Mouse (Mus musculus): Measurements from ENCODE around the gene Gm39653. TPM values are rescaled to one million over a fixed set of nuclear protein-coding genes. Genes with fewer than 3 reads are reported as not detected.

The Gm39653 gene
- polyA plus RNA-seq, 1 experiment from 2014 or later: not detected

DNA sequence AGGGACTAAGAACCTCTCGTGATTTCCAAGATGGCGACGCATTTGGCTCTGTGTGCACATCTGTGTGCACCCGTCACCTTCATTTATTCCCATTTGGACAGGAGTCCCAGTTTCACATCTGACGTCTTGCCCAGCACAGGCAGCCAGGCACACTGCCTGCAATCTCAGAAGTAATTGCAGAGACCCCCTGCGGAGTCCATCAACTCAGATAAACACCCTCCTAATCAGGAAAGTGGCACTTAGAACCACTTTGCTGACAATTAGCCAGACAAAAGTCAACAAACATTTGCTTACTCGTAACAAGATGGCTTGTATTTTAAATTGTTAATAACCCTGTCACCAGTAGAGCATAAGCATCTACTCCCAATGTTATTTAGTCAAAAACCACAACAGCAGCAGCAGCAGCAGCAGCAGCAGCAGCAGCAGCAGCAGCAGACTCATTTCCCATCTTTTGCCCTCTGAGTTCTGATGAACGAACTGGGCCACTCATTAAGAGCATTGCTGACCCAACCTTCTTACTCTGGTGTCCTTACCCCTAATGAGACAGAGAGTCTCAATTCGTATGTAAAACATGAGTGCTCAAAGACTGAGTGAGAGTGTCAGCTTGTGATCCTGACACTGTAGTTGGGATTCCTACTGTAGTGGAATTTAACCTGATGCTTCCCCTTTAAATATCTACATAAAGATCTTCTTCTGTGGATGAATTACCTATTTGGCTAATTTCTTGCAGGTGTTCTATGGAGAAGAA is 51.6 kb downstream of the Gm39653 start:
- WGBS: 40% methylated on average over 9 of the region's 9 CpGs
- H3K4me1 ChIP-seq (replicated peaks; ENCODE audit: control insufficient read depth, insufficient read depth, low read length): no peaks in the 10 kb centered on the region
- no peak overlapping the region for H3K4me3 ChIP-seq (ENCODE audit: low read length)
- no peak overlapping the region for H3K9ac ChIP-seq (ENCODE audit: low read length)
- no peak overlapping the region for H3K27ac ChIP-seq (ENCODE audit: low read length)
- no peaks in the 10 kb centered on the region for H3K9me3 ChIP-seq (ENCODE audit: control insufficient read depth, low read length)
- no peak overlapping the region for H3K4me2 ChIP-seq (ENCODE audit: low read depth, low read length)
- H3K27me3 ChIP-seq (ENCODE audit: control insufficient read depth, insufficient read depth, low read depth, low read length): no peaks in the 10 kb centered on the region; the same call in 1 of the 2 replicates
- H3K36me3 ChIP-seq (ENCODE audit: control insufficient read depth, insufficient read depth, low read length): no peaks in the 10 kb centered on the region
- ATAC-seq (ENCODE audit: low read depth): no peak

DNA sequence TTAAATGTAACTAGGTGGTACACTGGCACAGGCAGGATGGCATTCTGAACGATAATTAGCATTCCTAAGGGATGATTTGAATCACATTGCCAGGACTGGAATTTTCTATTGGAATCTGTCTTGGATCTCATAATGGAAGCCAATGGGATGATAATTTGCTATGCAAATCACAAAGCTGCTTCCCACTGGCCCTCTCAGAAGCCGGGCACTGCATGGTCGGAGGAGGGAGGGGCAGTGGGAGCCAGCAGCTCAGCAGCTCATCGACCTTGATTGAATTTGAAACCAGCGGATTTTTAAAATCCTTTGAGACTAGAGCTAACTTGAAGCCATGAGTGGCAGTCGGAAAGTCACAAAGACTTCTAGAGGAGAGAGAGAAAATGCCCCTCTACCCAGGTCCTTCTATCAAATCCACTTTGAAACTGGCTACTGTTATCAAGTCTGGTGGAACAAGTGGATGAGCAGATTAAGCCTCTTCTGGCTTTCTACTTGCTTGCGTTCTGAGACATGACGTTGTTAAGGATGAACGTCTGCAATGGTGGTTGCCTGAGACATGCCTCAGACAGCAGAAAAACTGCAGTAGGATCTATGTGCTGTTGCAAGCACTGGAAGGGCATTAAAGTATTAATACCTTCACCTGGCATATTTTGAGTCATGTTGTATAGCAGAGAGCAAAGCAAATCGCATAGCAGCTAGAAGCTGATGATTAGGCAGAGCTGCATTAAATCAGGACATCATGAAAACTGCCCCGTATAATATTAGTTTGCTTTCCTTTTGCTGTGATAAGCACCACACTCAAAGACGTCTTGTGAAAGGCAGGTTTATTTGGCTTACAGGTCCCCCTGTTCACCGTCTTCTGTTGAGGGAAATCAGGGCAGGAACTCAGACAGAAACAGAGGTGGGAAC is 52.4 kb downstream of the Gm39653 start:
- WGBS: 27% methylated on average over 13 of the region's 13 CpGs
- Histone ChIP-seq H3K27me3 (ENCODE audit: control insufficient read depth, insufficient read depth, low read depth, low read length) (no peaks in the 10 kb centered on the region; the same call in 1 of the 2 replicates), H3K27ac (ENCODE audit: low read length) (no peak overlapping the region), H3K4me1 (replicated peaks; ENCODE audit: control insufficient read depth, insufficient read depth, low read length) (no peaks in the 10 kb centered on the region), H3K4me2 (ENCODE audit: low read depth, low read length) (0 out of 2 replicates have a peak overlapping the region, but pooled peaks have one; percentile 17), H3K9me3 (ENCODE audit: control insufficient read depth, low read length) (no peaks in the 10 kb centered on the region), H3K9ac (ENCODE audit: low read length) (no peak overlapping the region), H3K36me3 (ENCODE audit: control insufficient read depth, insufficient read depth, low read length) (no peaks in the 10 kb centered on the region), H3K4me3 (ENCODE audit: low read length) (no peak overlapping the region)
- ATAC-seq (ENCODE audit: low read depth): no peak

DNA sequence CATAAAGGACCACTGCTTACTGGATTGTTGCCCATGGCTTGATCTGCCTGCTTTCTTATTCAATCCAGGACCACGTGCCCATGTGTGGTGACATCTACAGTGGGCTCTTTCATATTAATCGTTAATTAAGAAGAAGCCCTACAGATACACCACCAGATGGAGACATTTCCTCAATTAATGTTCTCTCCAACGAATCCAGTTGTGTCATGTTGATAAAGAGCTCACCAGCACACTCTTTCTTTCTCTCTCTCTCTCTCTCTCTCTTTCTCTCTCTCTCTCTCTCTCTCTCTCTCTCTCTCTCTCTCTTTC is 53.0 kb downstream of the Gm39653 start:
- Histone ChIP-seq H3K27ac (ENCODE audit: low read length) (no peak overlapping the region), H3K4me1 (replicated peaks; ENCODE audit: control insufficient read depth, insufficient read depth, low read length) (no peaks in the 10 kb centered on the region), H3K4me2 (ENCODE audit: low read depth, low read length) (0 out of 2 replicates have a peak overlapping the region, but pooled peaks have one; percentile 17), H3K9ac (ENCODE audit: low read length) (no peak overlapping the region), H3K4me3 (ENCODE audit: low read length) (no peak overlapping the region), H3K36me3 (ENCODE audit: control insufficient read depth, insufficient read depth, low read length) (no peaks in the 10 kb centered on the region), H3K9me3 (ENCODE audit: control insufficient read depth, low read length) (no peaks in the 10 kb centered on the region), H3K27me3 (ENCODE audit: control insufficient read depth, insufficient read depth, low read depth, low read length) (no peaks in the 10 kb centered on the region; the same call in 1 of the 2 replicates)
- 0% methylated on average over 3 of the region's 3 CpGs for WGBS
- ATAC-seq (ENCODE audit: low read depth): peak; percentile 41; the same call in 1 of the 2 replicates

Other genes starting within 250 kb of the Gm39653 start
- 0.65 and 0.99 TPM in 2 replicates for gene Adam23, start 170.1 kb upstream of the Gm39653 start, polyA plus RNA-seq (2015; fragmentation: Nextera tagmentation; extraction: Ambion mirVana)
- gene Dytn, start 71.0 kb downstream of the Gm39653 start, polyA plus RNA-seq (2015; fragmentation: Nextera tagmentation; extraction: Ambion mirVana): not detected in 2 replicates
- 1.4 and 2.0 TPM in 2 replicates for gene Mdh1b, start 114.3 kb downstream of the Gm39653 start, polyA plus RNA-seq (2015; fragmentation: Nextera tagmentation; extraction: Ambion mirVana)
- 46.1 and 55.2 TPM in 2 replicates for gene Fastkd2, start 114.6 kb downstream of the Gm39653 start, polyA plus RNA-seq (2015; fragmentation: Nextera tagmentation; extraction: Ambion mirVana)
- gene 4933402D24Rik, start 153.3 kb downstream of the Gm39653 start, polyA plus RNA-seq (2015; fragmentation: Nextera tagmentation; extraction: Ambion mirVana): not detected in 2 replicates

Measured in lung, embryonic 16.5 days (tissue).